Mouse (Mus musculus) lung, adult 10 weeks (tissue): Measurements from ENCODE around the gene Lonrf3. TPM values are rescaled to one million over a fixed set of nuclear protein-coding genes. Genes with fewer than 3 reads are reported as not detected.

ENCODE experiments used
- polyA plus RNA-seq: library from polyadenylated mRNA; stranded (reverse); fragments of 350-450 nt; fragmentation: Illumina TruSeq; extraction: RNeasy Lipid Tissue Mini Kit (QIAGEN cat#74804); gene quantifications from one replicate; pipeline ENCODE4 v1.2.3, GENCODE M21; 2014; ENCODE audit warnings: low read depth, low replicate concordance; ENCODE audit not compliant: insufficient read depth

Gene Lonrf3
- polyA plus RNA-seq = 1.9 TPM

GRCm38 (mm10) chrX:36328271-36329039 is at the start of gene Lonrf3:
Gene Lonrf3, plus strand, starts transcription at chrX:36328353.

GRCm38 (mm10) chrX:36400980-36401379 is 72.8 kb downstream of the Lonrf3 start, which contains the start of gene Gm6268:
Gene Gm6268, plus strand, starts transcription at chrX:36401280.

Other genes with a start within 250 kb of the Lonrf3 start
- gene Il13ra1, start 216.2 kb upstream of the Lonrf3 start, polyA plus RNA-seq = 22.2 TPM
- gene Zcchc12, start 132.4 kb upstream of the Lonrf3 start, polyA plus RNA-seq = 0.33 TPM
- gene Gm6268, start 72.9 kb downstream of the Lonrf3 start, polyA plus RNA-seq = not detected
- 0.29 TPM for gene Gm14569, start 163.5 kb downstream of the Lonrf3 start, polyA plus RNA-seq